In the genomic region with DNA sequence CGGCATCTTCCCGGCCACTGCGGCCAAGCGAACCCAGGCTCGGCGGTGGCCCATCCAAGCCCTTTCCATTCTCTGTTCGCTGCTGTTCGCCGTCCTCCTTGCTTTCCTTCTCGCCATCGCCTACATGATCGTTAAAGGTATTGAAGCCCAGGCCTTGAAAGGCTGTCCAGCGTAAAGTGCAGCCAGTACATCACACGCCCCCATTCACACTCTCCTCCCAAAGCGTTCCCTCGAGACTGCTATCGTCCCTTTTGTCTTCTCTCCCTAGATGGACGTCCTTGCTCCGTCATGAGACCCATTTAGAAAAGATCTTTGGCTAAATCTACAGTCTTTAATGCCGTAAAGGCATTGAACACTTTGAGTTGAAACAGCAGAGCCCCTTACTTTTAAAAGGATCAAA, we compare ENCODE assay signal across 8 mouse cellular contexts. TPM values are rescaled to one million over a fixed set of nuclear protein-coding genes. Genes with fewer than 3 reads are reported as not detected.
DNase-seq lines count a peak whose midpoint lies in the region; ATAC-seq and TF ChIP-seq lines count a peak whose summit lies in the region.

No protein-coding gene starts in this region.

- 0 out of 2 replicates have a peak, but pooled peaks cover 5% of the 10 kb centered on the region for H3K4me1 ChIP-seq in kidney, adult 2 months (ENCODE audit: control insufficient read depth, insufficient read depth, low read length)
- H3K4me1 ChIP-seq in forebrain, embryonic 10.5 days = peaks cover 28% of the 10 kb centered on the region
- peaks cover 8% of the 10 kb centered on the region for H3K4me1 ChIP-seq in liver, embryonic 16.5 days (ENCODE audit: control insufficient read depth, low read depth, low read length)

- DNase-seq in kidney, adult 2 months = no peak
- no peak for DNase-seq in kidney, postnatal 25 days
- peak; percentile 79 for DNase-seq in MN1 (ENCODE audit: low spot score)
- DNase-seq in forebrain, embryonic 10.5 days (ENCODE audit: extremely low spot score, low spot score) = no peak
- DNase-seq in right cerebral cortex, postnatal 25 days = no peak
- DNase-seq in adrenal gland, postnatal 14 days = no peak
- no peak for DNase-seq in left cerebral cortex, postnatal 36 days (ENCODE audit: low spot score in 2 of 2)

- peak overlapping the region; percentile 86 for H3K4me2 ChIP-seq in liver, embryonic 16.5 days (ENCODE audit: low read depth, low read length)

- WGBS in kidney, adult 2 months = under 1% methylated on average over 20 of the region's 20 CpGs
- WGBS in forebrain, embryonic 10.5 days = under 1% methylated on average over 20 of the region's 20 CpGs
- WGBS in liver, embryonic 16.5 days (ENCODE audit: insufficient replicate concordance) = under 1% methylated on average over 20 of the region's 20 CpGs

- peak overlapping the region; percentile 96 for H3K4me3 ChIP-seq in kidney, adult 2 months (ENCODE audit: insufficient read depth, low read depth, low read length)
- peak overlapping the region; percentile 74 for H3K4me3 ChIP-seq in forebrain, embryonic 10.5 days
- H3K4me3 ChIP-seq in liver, embryonic 16.5 days (ENCODE audit: low read depth, low read length) = peak overlapping the region; percentile 80

- H3K27ac ChIP-seq in kidney, adult 2 months (ENCODE audit: insufficient read depth, low read depth, low read length) = peak overlapping the region; percentile 89
- H3K27ac ChIP-seq in forebrain, embryonic 10.5 days = peak overlapping the region; percentile 97
- peak overlapping the region; percentile 97 for H3K27ac ChIP-seq in liver, embryonic 16.5 days (ENCODE audit: low read length)

- no peaks in the 10 kb centered on the region for H3K9me3 ChIP-seq in forebrain, embryonic 10.5 days
- H3K9me3 ChIP-seq in liver, embryonic 16.5 days (replicated peaks; ENCODE audit: control insufficient read depth, low read length) = no peaks in the 10 kb centered on the region

- intact Hi-C loops in left cerebral cortex, postnatal 36 days (cut with DNase I) = loop anchor here (10.0 kb wide), 1 partner anchor 448 kb away; a partner anchor contains a TSS

- TF ChIP-seq POLR2A in kidney, adult 2 months (IDR thresholded peaks at IDR 0.05; ENCODE audit: low read depth, low read length) = no peak

- peak overlapping the region; percentile 89 for H3K9ac ChIP-seq in liver, embryonic 16.5 days (ENCODE audit: low read depth, low read length)

- no peak for TF ChIP-seq CTCF in kidney, adult 2 months (conservative IDR thresholded peaks at IDR 0.05; ENCODE audit: insufficient read depth, insufficient read length, low read depth, low read length)

- ATAC-seq in liver, embryonic 16.5 days (ENCODE audit: low read depth) = no peak

- no peaks in the 10 kb centered on the region for H3K27me3 ChIP-seq in kidney, adult 2 months (replicated peaks; ENCODE audit: control insufficient read depth, insufficient read depth, low read length)
- no peaks in the 10 kb centered on the region for H3K27me3 ChIP-seq in forebrain, embryonic 10.5 days (ENCODE audit: poor library complexity, severe bottlenecking)
- H3K27me3 ChIP-seq in liver, embryonic 16.5 days (ENCODE audit: control insufficient read depth, insufficient read depth, low read depth, low read length) = no peaks in the 10 kb centered on the region

- H3K36me3 ChIP-seq in kidney, adult 2 months (ENCODE audit: control insufficient read depth, insufficient read depth, low read length) = peaks cover 2% of the 10 kb centered on the region; the same call in 1 of the 2 replicates
- peaks cover 62% of the 10 kb centered on the region for H3K36me3 ChIP-seq in forebrain, embryonic 10.5 days (replicated peaks)
- H3K36me3 ChIP-seq in liver, embryonic 16.5 days (ENCODE audit: control insufficient read depth, insufficient read depth) = peaks cover 14% of the 10 kb centered on the region

RNA-seq across cellular contexts. Expression of a gene that starts 0.9 kb away (rescaled TPM):
- 7.9 and 8.1 TPM in 2 replicates for polyA plus RNA-seq in kidney, adult 2 months (2012; rRNA removed)
- 74.4 and 88.4 TPM in 2 replicates for polyA plus RNA-seq in forebrain, embryonic 10.5 days (2016; fragmentation: Nextera tagmentation; extraction: Ambion mirVana)
- polyA plus RNA-seq in liver, embryonic 16.5 days (2015; fragmentation: Nextera tagmentation; extraction: Ambion mirVana) = 22.3 and 26.6 TPM in 2 replicates
- total RNA-seq in adrenal gland, postnatal 14 days (2021) = 32.5 and 32.8 TPM in 2 replicates
- total RNA-seq in left cerebral cortex, postnatal 36 days (2021) = 10 to 100 TPM; 10.6 to 11.7 TPM

RNA-seq across cellular contexts. Expression of a gene that starts 1.3 kb away (rescaled TPM):
- polyA plus RNA-seq in kidney, adult 2 months (2012; rRNA removed) = 13.8 and 16.4 TPM in 2 replicates
- 202 and 213 TPM in 2 replicates for polyA plus RNA-seq in forebrain, embryonic 10.5 days (2016; fragmentation: Nextera tagmentation; extraction: Ambion mirVana)
- 54.4 and 62.0 TPM in 2 replicates for polyA plus RNA-seq in liver, embryonic 16.5 days (2015; fragmentation: Nextera tagmentation; extraction: Ambion mirVana)
- 83.7 and 94.2 TPM in 2 replicates for total RNA-seq in adrenal gland, postnatal 14 days (2021)
- total RNA-seq in left cerebral cortex, postnatal 36 days (2021) = 10 to 100 TPM; 34.6 to 40.9 TPM
